ENCODE assay signal across 13 mouse cellular contexts in genomic region chr12:17565393-17566045, GRCm38 (mm10).
"Had no signal": no experiment of that assay in that cellular context is flagged by ENCODE, and none has a peak within 500 bp of the region (broad histone marks: within the 10 kb centered on the region; RNA-seq: fewer than 3 reads in every experiment).

No protein-coding gene starts in this region.

- H3K36me3 ChIP-seq: limb, embryonic 13.5 days; midbrain, embryonic 10.5 days; midbrain, embryonic 15.5 days; neural tube, embryonic 13.5 days had no signal

- H3K4me2 ChIP-seq: limb, embryonic 13.5 days; midbrain, embryonic 15.5 days; neural tube, embryonic 13.5 days had no signal

- H3K9ac ChIP-seq: limb, embryonic 13.5 days; midbrain, embryonic 15.5 days; neural tube, embryonic 13.5 days had no signal

- H3K27me3 ChIP-seq: limb, embryonic 13.5 days; midbrain, embryonic 15.5 days; neural tube, embryonic 13.5 days had no signal

- DNase-seq: kidney, adult 11 months; kidney, adult 9 months; kidney, postnatal 36 days; layer of hippocampus, adult 9-11 months; left cerebral cortex, postnatal 4 days; lung, adult 18-20 months; retina, postnatal 1 day; thymus, postnatal 4 days had no signal

- H3K4me1 ChIP-seq: limb, embryonic 13.5 days; midbrain, embryonic 10.5 days; midbrain, embryonic 15.5 days; neural tube, embryonic 13.5 days had no signal

- H3K9me3 ChIP-seq: limb, embryonic 13.5 days; midbrain, embryonic 10.5 days; midbrain, embryonic 15.5 days; neural tube, embryonic 13.5 days had no signal

- H3K27ac ChIP-seq: kidney, postnatal 0 days; limb, embryonic 13.5 days; midbrain, embryonic 10.5 days; midbrain, embryonic 15.5 days; neural tube, embryonic 13.5 days had no signal

- H3K4me3 ChIP-seq: limb, embryonic 13.5 days; midbrain, embryonic 10.5 days; midbrain, embryonic 15.5 days; neural tube, embryonic 13.5 days had no signal
